Mouse (Mus musculus) adrenal gland, adult 2 months (tissue): Measurements from ENCODE around the gene Slc25a27. TPM values are rescaled to one million over a fixed set of nuclear protein-coding genes. Genes with fewer than 3 reads are reported as not detected.
A peak's percentile ranks its signal among the peaks of the same experiment; 100 is the strongest.

ENCODE experiments used
- DNase-seq: peaks from one replicate; pipeline ENCODE4 v3.0.0; 2021
- long read RNA-seq: library from polyadenylated mRNA; stranded (forward); transcript quantifications from one replicate; pipeline ENCODE4 v2.0.0, GENCODE M21; 2021
- polyA plus RNA-seq: library from polyadenylated mRNA; depleted of rRNA; stranded (reverse); fragments of >200 nt; gene quantifications from 2 replicates; pipeline ENCODE4 v1.2.3, GENCODE M21; 2012; rRNA removed
- total RNA-seq, 2 experiments: library from RNA; stranded (reverse); gene quantifications; 2 replicates each; pipeline ENCODE4 v1.2.3; 2021

Gene Slc25a27
- total RNA-seq (1 to 10 TPM; 2.1 to 2.2 TPM), polyA plus RNA-seq (2.1 and 3.8 TPM in 2 replicates)
- long read RNA-seq, partial matches to known transcripts: 0 of 2 reads
- long read RNA-seq, other reads (novel, unspliced or antisense): 2 of 2 reads

DNA sequence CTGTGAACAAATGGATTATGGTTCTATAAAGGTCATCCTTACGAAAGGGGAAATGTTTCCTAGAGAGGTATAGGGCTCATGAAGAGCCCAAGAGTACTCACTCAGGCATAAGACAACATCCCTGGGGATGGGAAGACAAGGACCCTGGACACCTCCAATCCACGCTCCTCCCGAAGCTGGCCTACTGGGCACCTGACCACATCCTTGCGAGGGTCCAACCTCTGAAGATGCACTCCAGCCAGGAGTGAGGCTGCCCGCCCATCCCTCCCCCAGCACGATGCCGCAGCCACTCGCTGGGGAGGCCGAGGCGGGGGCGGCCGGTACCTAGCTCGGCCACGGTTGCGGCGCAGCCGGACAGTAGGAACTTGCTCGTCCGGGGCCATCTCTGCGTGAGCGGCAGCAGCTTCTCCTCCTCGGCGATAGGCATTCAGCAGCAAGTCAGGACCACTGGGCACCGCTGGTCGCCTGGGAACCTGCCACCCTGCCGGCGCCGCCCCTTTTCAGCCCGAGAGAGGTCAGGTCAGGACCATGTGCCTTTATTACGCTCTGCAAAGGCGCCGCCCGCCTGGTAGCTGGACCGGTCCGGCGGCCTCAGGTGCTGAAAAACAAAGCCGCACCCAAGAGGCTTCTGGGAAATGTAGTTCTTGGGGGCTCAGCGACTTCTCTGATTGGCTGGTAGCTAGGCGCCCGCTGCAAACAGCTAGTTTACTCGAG, at the start of gene Slc25a27:
Gene Slc25a27 (minus strand): TSS at position 639 of the 714 bp plus-strand sequence.
- DNase-seq: peak; percentile 95

DNA sequence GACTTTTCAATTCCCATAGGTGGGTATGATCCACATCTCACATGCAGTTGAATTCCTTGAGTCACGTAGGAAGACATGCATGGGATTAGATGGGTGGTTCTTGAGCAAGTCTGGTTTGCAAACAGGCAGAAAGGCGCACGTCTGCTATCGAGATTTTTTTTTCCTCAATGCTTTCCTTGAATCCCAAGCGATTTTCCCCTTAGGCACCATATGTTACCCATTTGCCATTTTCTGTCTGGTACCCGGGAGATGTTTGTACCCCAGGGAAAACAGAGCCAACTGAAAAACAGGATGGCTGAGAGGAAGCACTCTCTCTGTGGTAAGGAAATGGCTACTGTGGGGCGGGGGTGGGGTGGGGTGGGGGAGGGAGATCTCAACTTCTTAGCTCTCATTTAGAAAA, 49.6 kb upstream of the Slc25a27 start:
- no peak for DNase-seq

DNA sequence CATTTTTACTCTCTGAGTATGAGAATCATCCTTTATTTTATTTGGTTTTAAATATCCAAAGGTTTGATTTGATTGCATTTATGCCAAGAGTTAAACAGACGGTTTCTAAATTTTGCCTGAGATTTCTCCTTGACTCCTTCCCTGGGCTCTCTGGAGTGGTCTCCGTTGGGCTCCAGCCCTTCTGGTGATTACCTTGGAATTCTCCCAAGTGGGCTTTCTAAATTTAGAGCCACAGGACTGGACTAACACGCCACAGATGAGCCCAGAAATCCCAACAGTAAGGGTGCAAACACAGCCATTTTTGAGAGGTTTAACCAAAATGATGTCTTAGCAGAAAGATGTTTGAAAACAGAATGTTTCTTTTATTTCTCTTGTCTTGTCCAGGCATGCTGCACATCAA, 47.2 kb upstream of the Slc25a27 start:
- no peak for DNase-seq

DNA sequence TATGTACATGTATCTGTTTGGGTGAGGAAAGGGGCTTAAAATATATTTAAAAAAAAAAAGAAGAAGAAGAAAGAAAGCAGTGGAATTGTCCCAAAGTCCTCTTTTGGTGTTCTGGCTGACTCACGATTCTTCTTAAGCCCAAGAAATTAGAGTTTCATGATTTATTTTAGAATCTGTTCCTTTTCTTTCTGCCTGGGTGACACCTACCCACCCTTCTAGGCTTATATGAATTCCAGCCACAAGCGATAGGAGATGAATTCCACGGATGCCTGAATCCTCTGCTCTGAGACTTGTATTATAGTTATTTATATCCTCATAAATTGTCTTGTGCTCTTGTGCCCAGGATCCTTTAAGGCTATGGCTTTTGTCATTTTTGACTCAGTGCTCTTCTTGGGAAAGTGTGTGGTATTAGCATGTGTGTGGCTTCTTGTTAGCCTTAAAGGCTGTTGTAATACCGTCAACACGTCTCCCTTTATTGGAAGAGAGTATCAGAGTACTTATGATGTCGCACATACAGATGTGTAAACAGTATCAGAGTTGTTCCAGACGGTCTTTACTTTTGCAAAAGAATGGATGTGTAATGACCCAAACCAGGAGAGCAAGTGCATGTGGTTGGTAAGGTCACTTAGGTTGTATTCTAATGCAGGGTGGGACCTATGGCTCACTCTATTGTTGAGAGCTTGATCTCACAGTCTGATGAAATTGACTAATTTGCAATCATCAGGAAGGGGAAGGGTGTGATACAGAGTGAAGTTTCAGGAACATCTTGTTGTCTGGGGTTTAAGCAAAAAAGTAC, 44.7 kb upstream of the Slc25a27 start:
- no peak for DNase-seq

DNA sequence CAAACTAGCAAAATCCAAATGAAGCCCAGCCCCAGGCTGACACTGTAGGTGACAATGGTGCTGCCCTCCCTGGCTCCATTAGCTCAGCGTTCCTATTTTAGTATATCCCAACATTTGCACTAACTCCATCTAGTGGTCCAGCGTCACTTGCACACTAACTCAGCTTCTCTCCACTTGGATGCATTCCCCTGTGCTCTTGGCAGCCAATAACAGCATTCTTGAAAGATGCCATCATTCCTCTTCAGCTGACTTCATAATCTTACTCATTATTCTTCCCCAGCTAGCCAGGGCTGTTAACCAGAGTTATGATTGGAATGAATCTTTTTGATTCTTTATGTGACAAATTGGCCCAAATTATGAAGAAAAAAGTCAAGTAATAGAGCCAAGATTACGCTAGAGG, 40.2 kb upstream of the Slc25a27 start:
- DNase-seq: peak; percentile 21

DNA sequence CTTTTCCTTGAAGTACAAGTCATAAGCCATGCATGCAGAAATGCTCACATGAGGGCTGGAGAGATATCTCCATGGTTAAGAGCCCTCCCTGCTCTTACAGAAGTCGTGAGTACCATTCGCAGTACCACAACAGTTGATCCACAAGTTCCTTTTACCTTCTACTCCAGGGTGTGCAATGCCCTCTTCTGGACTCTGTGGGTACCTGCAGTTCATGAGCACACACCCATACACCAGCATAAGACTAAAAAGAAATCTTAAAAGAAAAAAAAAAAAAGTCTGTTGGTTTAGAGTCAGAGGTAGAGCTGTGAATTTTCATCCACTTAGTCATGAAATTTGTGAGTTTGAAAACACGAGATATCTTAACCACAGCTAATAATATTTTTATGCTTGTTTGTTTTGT, 39.7 kb upstream of the Slc25a27 start:
- no peak for DNase-seq

DNA sequence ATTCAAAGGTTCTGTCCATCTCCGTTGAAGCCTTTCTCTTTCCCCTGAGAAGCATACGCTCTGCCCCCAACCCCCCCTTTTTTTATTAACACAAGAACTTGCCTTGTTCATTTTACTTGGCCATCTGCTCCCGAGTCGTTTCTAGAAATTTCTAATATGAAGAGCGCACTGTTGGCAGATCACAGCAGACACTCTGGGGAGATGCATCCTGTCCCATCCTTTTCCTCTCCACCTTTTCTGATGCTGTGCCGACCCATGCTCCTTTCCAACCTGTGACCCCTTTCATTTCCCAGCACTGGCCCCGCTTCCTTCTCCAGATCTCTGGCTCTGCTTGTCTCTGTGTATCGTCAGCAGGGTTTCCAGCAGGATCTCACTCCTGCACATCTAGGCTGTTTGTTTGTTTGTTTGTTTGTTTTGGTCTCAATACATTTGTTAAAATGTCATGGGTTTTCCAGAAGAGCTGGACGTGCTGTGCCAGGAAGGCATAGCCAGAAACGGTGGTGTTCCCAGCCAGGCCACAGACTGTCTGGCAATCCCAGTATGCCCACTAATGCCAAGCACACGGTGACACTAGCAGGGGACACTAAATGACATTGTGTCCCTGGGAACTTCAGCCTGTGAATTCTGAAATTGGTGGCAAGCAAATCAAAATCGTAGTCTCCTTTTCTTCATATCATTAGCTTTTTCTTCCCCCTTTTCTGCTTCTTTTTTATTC, 37.4 kb upstream of the Slc25a27 start:
- no peak for DNase-seq

DNA sequence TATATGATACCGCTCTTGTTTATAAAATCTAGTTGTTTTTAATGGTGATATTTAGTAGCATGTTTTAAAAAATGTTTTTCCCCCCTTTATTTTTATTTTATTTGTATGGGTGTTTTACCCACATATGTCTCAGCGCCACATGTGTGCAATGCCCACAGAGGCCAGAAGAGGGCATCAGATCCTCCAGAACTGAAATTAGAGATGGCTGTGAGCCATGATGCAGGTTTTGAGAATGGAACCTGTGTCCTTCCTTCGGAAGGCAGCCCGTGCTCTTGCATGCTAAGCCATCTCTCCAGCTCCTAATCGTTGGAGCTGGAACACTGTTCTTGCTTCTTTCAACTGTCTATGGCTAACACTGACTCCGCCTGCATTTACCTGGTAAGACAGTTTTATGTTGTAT, 34.0 kb upstream of the Slc25a27 start:
- DNase-seq: peak; percentile 25

DNA sequence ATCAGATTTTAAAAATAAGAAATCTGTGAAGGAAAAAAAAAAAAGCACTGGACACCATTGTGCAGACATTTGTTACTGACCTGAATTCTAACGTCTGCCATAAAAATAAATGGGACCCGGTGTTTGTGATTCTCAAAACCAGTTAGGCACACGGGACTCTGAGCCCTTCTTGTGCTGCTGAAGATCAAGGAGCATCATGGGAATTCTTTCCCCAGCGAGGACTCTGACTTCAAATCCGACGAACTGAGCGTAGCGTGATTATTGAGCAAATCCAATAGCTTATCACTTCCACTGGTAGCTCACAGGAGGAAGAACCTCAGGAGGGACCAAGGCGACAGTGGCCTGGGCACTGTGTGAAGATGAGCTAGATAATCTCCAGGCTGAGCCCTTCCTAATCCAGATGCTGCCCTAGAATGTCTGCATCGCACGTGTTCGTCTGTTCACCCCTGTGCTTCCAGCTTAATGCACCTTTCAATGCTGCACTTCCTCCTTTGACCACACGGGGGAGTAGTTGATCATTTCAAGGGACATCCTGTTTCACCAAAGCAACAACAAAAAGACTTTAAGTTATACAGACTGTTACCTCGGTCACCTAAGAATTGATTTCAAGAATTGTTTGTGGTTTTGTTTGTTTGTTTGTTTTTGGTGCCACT, 32.1 kb upstream of the Slc25a27 start:
- peak; percentile 61 for DNase-seq

DNA sequence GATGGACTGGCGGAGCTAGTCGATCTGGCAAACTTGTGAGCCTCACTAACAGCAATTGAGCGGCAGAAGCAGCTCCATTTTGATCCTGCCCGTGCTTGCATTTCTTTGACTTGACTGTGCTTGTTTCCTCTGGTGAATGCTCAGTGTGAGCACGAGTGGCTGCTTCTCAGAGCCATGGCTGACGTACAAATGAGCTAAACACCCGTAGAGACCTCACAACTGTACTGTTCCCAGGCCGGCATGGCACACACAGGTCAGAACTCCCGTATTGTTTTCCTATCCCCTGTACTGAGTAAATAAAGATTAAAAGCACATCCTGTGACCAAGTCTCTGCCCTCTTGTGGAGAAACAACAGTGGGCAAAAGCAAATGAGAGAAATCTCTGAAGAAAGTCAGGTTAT, 22.6 kb upstream of the Slc25a27 start:
- no peak for DNase-seq

DNA sequence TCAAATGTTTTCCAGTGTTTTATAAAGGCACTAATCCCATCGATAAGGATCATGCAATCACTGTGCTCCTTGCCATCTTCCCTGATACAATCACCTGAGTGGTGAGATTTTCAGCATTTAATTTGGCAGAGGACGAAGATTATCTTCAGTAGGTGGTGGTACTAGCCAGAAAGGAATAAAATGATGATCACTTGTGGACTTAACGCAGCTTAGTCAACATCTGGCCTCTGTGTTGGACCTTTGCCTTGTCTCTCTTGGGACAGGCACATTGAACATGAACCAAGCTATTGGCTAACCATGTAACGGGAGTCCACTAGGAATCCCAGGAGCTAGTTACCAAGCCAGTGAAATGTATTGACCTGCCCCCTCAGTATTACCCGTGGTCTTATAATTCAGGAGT, 17.6 kb upstream of the Slc25a27 start:
- DNase-seq: no peak

DNA sequence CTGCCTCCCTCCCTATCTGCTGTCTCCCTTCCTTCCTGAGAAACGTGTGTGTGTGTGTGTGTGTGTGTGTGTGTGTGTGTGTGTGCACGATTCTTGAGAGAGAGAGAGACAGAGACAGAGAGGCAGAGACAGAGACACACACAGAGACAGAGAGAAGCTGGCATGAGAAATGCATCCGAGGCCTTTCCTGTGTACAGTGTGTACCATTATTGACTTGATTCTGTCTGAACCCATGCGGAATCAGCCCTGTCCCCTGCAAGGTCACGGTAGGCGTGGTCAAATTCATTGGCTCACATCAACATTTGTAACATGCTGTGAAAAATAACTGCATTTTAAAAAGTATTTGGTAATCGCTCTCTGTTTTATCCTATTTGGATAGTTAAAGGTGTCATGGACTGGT, 17.1 kb upstream of the Slc25a27 start:
- DNase-seq: no peak

DNA sequence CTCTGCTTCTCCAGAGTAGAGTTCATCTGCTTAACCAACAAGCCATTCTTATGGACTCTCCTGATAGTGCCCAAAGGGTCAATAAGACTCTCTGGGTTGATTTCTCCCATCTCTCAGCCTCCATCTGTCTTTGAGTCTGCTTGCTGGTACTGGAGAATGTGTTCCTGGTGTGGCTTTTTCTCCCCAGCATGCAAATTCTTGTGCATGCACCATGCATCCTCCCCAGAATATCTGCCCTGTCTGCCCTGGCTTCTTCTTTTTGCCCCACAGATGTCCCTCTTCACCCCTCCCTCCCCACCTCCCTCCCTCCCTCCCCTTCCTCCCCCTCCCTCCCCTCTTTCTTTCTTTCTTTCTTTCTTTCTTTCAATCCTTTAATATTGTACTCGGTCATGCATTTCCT, 10.3 kb upstream of the Slc25a27 start:
- DNase-seq: no peak

DNA sequence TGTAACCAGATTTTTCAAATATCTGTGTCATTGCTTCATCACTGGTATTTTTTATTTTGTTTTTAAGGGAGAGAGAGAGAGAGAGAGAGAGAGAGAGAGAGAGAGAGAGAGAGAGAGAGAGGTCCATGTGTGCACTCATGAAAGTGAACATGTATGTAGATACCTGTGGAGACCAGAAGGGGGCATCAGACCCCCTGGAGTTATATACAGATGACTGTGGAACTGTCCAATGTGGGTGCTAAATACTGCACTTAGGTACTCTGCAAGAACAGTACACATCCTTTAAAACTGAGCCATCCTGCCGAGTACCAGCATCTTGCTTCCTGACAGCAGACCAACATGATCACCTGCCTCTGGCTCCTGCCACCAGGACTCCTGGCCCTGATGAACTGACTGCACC, 9.2 kb upstream of the Slc25a27 start:
- no peak for DNase-seq

DNA sequence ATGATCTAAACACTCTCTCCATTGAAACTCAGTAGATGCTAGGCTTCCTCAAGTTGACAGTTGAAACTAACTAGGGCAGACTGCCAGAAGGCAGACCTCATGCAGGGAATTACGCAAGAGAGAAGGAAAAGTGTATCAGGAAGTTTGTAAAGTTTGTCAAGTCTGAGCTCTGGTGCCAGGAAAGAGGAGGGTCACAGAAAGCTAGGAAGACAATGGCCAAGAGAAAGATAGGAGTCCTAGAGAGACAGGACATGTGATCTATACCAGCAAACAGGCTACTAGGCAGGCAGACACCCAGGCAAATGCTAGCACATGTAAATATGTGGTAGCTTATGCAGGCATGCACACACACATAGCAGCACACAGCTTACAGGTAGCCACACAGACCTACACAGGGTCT, 8.2 kb upstream of the Slc25a27 start:
- peak; percentile 17 for DNase-seq

DNA sequence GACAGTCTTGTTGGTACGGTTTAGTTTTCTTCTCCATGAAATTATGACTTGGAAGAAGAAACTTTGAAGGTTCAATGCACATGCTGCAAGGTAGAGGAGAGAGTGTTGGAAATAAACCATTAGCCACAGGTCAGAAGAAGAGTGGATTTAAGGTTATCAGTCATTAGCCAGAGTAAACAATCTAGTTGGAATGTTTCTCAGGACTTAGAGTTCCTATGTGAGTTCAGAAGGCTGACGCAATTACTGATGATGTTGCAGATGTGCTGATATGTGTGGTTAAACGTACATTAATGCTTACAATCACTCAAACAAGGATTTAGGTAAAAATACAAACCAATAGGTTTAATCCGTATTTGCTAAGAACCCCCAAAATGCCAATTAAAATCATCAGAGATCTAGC, 4.9 kb upstream of the Slc25a27 start:
- no peak for DNase-seq

DNA sequence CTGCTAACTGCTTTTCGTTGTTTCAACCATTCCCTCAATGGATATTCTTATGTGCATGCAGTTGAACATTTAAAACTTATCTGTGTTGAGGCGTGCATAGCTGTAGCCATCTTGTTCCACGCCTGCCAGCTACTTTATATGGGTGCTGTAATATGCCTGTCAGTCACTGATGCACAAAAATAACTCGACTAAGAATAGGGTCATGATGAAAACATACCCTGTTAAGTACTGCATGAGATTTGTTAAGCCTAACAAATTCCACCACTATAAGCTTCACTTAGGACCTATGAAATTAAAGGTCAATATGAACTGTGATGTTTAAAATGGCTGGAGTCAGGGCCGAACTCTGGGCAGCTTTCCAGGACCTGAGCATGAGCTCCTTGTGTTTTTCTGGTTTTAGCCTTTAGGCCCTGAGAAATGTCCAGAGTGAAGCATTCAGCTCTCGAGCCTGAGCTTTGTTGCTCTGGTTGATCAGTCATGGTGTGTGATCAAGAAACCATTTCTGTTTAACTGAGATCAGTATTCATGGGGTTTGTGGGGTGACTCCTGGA, 2.2 kb upstream of the Slc25a27 start:
- peak; percentile 17 for DNase-seq

DNA sequence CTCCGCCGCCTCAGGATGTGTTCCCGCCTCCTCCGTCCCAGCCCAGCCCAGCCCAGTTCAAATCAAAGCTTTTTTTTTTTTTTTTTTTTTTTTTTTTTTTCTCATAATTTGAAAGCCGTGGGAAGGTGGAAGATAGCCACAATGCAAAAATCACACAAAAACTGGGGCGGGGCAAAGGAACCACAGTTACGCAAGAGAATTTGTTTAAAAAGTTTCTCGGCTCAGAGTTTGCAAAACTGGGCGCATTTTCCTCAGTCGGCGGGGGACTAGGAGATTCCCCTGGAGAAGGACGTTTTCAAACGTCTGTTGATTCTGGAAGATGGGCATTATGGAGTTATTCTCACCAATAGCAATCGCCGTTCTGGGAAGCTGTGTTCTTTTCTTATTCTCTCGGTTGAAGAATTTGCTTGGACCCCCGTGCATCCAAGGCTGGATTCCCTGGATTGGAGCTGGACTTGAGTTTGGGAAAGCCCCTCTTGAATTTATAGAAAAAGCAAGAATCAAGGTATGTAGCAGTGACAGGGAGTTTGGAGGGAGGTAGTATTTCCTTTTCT, 353 bp upstream of the Slc25a27 start, which contains the start of gene Cyp39a1:
Gene Cyp39a1 (plus strand): TSS at position 136 of the 554 bp plus-strand sequence.
- no peak for DNase-seq

DNA sequence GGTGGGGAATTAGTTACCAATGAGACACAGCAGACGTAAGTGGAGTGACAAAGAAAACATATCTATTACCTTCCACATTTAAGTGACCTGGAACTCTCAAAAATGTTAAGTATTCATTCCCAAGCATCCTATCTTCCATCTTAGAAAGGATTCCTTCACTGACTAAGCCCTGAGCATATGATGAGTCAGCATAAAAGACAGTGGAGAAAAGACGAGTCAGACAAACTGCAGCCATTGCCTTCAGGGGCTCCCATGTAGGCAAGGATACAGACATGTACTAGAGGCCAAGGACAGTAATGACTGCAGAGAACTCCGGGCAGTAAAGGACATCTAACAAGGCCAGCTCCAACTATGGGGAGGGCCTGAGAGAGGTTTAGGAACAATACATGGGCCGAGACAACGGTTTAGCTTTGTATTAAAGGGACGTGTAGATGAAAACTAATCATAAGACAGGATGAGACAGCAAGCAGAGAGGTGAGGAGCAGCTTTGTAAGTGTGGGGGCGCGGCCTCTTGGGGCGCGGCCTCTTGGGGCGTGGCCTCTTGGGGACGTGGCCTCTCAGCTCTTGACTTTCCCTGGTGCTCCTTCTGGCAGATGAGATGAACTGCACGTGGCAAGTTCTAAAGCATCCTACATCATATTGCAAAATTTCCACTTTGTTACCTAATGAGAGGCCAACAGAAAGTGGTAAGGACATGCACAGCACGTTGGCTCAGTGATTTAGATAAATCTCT, 15.5 kb downstream of the Slc25a27 start:
- peak; percentile 3 for DNase-seq

DNA sequence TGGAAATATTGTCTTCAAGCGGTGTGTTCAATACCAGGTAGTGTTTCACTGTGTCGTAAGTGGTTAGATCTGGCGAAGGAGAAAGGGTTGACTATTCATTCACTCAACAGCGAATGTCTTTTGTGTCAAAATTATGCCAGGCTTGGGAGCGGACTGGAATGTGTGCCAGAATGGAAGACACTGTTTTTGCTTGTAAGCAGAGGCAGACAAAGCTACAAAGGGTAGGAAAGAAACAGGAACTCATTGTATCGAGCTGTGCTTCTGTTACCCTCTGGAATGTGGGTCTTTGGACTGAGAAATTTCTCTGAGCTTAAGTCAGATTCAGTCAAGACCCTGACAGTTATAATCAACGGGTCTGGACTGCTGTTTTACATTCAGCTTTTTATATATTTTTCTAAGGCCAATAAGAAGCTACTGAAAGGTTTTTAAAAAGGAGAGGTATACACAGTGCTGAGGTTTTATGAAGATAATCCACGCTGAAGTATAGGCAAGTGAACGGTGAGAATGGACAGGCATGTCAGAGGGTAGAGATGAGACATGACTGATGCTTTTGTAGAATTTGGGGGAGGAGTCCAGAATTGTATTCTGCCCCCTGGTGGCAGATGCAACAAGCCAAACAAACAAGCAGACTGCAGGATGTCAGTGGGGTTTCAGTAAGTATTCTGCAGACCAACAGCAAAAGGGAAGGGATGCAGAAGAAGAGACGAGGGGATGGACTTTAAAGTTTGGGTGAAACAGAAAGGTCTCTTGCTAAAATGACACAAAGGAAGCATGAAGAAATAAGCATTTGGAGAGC, 17.2 kb downstream of the Slc25a27 start:
- no peak for DNase-seq
